Mouse (Mus musculus) G1E (cell line): ENCODE results near the gene Lingo2.

ENCODE experiments used
- CTCF ChIP-seq: IDR thresholded peaks from 2 replicates; pipeline ENCODE4 v1.5.1; 2012; ENCODE audit warnings: low read depth, low read length, inconsistent platforms, mixed read lengths
- GATA1 ChIP-seq: IDR thresholded peaks from 2 replicates; pipeline ENCODE4 v1.6.1; 2012; ENCODE audit warnings: borderline replicate concordance, low read length, inconsistent platforms, mixed read lengths
- GATA2 ChIP-seq: IDR thresholded peaks from 2 replicates; pipeline ENCODE4 v1.6.1; 2012; ENCODE audit warnings: low read depth, low read length, inconsistent platforms, borderline replicate concordance
- TAL1 ChIP-seq: conservative IDR thresholded peaks from 2 replicates; pipeline ENCODE4 v1.6.1; 2012; ENCODE audit warnings: low read depth, low read length, inconsistent platforms, mixed read lengths

- TF ChIP-seq CTCF (no peak), GATA2 (no peak), GATA1 (no peak), TAL1 (no peak)
Observed at GRCm38 (mm10) chr4:36311431-36311830, 640.1 kb downstream of the Lingo2 start.
